Mouse (Mus musculus) spleen, adult 2 months (tissue): ENCODE measurements at regions not wholly inside any gene's neighbourhood (a gene's known extent, or its start where the extent isn't known, plus 50 kb on each side); places are given as distances from the start of the nearest gene placed in this dataset.

ENCODE experiments used
- CTCF ChIP-seq: fragments of 200-500 bp; IDR thresholded peaks from 2 replicates; pipeline ENCODE4 v1.5.1; 2011; ENCODE audit warnings: mild to moderate bottlenecking, inconsistent platforms; ENCODE audit not compliant: insufficient read depth, insufficient read length, insufficient replicate concordance; ENCODE audit errors: extremely low read depth
- POLR2A ChIP-seq: fragments of 200-500 bp; IDR thresholded peaks from 2 replicates; pipeline ENCODE4 v1.6.1; 2011; ENCODE audit warnings: low read depth, low read length, inconsistent platforms

DNA sequence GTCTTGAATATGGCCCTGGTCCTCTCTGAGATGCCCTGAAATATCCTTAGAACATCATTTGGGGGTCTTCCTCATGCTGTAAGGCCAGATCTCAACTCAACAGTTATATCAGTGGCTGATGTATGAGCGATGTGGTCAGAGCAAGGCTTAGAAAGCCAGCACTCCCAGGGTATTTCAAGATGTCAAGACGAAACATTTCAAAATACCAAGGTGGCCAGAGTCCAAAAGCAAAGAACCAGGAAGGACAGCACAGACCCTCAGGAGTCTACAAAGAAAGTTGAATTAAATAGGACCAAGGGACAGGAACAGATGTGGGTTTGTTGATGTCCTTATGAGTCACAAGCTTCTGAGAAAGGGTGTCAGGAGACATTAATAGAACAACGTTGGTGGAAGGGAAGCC is 55.8 kb upstream of the Cplx2 start:
- no peak for TF ChIP-seq POLR2A
- no peak for TF ChIP-seq CTCF
